Mouse (Mus musculus) liver, embryonic 15.5 days (tissue): ENCODE measurements around the gene Arglu1. TPM values are rescaled to one million over a fixed set of nuclear protein-coding genes. Genes with fewer than 3 reads are reported as not detected.

Experiments used
- ATAC-seq: fragments of 200-750 bp; cut with Nextera tagmentation; 2 replicates; pipeline ENCODE4 v1.8.0; 2017; ENCODE audit warnings: moderate number of reproducible peaks, mild to moderate bottlenecking, moderate library complexity; ENCODE audit not compliant: insufficient read depth
- H3K27ac ChIP-seq: fragments of 300-500 bp; sonication (generic); replicated peaks from 2 replicates; pipeline ENCODE4 v1.5.1; 2015; ENCODE audit warnings: mild to moderate bottlenecking, inconsistent platforms
- H3K27me3 ChIP-seq: fragments of 300-500 bp; sonication (generic); 2 replicates; pipeline ENCODE4 v1.6.1; 2015; ENCODE audit warnings: mild to moderate bottlenecking, inconsistent platforms
- H3K36me3 ChIP-seq: fragments of 300-500 bp; sonication (generic); replicated peaks from 2 replicates; pipeline ENCODE4 v1.6.1; 2015; ENCODE audit warnings: moderate library complexity, mild to moderate bottlenecking, inconsistent platforms
- H3K4me1 ChIP-seq: fragments of 300-500 bp; sonication (generic); replicated peaks from 2 replicates; pipeline ENCODE4 v1.6.1; 2015; ENCODE audit warnings: inconsistent platforms
- H3K4me2 ChIP-seq: fragments of 300-500 bp; sonication (generic); 2 replicates; pipeline ENCODE4 v1.6.1; 2015; ENCODE audit warnings: moderate library complexity, mild to moderate bottlenecking, inconsistent platforms
- H3K4me3 ChIP-seq: fragments of 300-500 bp; sonication (generic); replicated peaks from 2 replicates; pipeline ENCODE4 v1.5.1; 2015; ENCODE audit warnings: mild to moderate bottlenecking, inconsistent platforms
- H3K9ac ChIP-seq: fragments of 300-500 bp; sonication (generic); 2 replicates; pipeline ENCODE4 v1.6.1; 2015; ENCODE audit warnings: moderate library complexity, mild to moderate bottlenecking, inconsistent platforms
- H3K9me3 ChIP-seq: fragments of 300-500 bp; sonication (generic); replicated peaks from 2 replicates; pipeline ENCODE4 v1.6.1; 2016; ENCODE audit warnings: inconsistent platforms
- WGBS: fragments of 180-500 bp; shearing (Covaris S2); methylation state at CpG from one replicate; pipeline ENCODE4 v1.1.7; 2015; ENCODE audit warnings: mixed read lengths; ENCODE audit not compliant: insufficient replicate concordance; 5-methylcytosine and 5-hydroxymethylcytosine counted together
- polyA plus RNA-seq: library from polyadenylated mRNA; unstranded; fragments of >200 nt; fragmentation: Nextera tagmentation; extraction: Ambion mirVana; gene quantifications from 2 replicates; pipeline ENCODE4 v1.2.1, GENCODE M21; 2015

Arglu1 gene
- 31.8 and 34.6 TPM in 2 replicates for polyA plus RNA-seq

DNA sequence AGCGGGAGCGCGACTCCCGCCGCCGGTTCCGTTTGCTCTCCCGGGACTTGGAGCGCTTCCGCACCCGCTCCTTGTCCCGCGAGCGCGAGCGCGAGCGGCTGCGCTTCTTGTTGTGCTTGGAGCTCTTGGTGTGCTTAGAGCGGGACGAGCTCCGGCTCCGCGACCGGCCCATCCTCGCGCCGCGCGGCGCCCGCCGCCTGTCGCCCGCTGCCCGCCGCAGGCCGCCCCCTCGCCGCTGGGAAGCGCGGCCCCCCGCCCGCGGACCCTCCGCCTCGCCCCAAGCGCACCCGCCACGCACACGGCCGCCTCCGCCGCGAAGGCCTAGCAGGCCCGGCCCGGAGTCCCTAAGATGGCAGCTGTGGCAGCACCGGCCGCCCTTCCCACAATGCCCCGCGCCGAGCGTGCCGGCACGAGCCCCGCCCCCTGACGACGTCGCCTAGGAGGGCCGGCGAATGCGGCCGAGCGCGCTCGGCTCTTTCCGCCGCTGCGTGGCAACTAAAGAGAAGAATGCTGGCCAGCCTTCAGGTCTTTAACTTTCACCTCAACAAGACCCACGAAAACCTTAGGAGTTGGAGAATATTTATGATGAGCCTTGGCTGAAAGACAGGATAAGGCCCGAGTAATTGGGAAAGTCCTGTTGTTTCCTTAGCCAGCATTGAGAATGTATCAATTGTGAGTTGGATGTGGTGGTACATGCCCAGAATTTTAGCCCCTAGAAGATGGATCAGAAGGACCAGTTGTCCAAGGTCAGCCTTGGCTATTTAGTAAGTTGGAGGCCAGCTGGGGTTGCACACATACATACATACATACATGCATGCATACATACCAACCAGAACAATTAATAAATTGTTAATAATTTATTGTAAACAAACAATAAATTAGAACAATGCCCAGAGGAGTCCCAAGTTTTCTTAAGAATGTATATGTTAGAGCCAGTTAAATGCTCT, at the start of gene Arglu1:
Arglu1 (minus strand) TSS at position 376 of the 947 bp plus-strand sequence.
- WGBS = 0% methylated on average over 80 of the region's 81 CpGs

DNA sequence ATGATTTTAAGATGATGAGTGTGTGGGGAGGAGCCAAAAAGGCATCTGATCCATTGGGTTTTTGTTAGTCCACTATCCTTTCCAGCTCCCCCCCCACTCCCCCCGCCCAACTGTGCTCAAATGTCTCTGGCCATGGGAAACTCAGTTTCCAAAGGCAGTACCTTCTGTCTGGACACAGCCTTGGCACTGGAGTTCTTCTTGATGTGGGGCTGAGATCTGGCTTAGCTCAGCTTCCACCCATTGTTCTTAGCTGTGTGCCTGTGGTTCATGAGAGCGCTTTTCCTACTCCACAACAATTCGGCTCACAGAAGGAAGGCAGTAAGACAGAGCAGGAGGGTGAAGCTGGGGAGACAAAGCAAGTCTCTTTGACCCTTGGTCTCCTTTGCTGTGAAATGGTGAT, 47.0 kb upstream of the Arglu1 start:
- Histone ChIP-seq H3K4me2 (no peak overlapping the region), H3K27me3 (no peaks in the 10 kb centered on the region), H3K4me3 (no peak overlapping the region), H3K27ac (no peak overlapping the region), H3K9me3 (no peaks in the 10 kb centered on the region), H3K36me3 (no peaks in the 10 kb centered on the region), H3K4me1 (no peaks in the 10 kb centered on the region), H3K9ac (no peak overlapping the region)
- WGBS = 39% methylated on average over 3 of the region's 3 CpGs
- ATAC-seq = no peak

More for the DNA sequence above, at the start of gene Arglu1:
- Histone ChIP-seq H3K36me3 (no peaks in the 10 kb centered on the region), H3K9me3 (no peaks in the 10 kb centered on the region), H3K4me2 (peak within 1 kb of the TSS; percentile 88), H3K27me3 (no peaks in the 10 kb centered on the region), H3K9ac (peak within 1 kb of the TSS; percentile 98), H3K4me1 (peaks cover 42% of the 10 kb centered on the region), H3K4me3 (peak within 1 kb of the TSS; percentile 89), H3K27ac (peak within 1 kb of the TSS; percentile 89)
- peak; percentile 92 for ATAC-seq

DNA sequence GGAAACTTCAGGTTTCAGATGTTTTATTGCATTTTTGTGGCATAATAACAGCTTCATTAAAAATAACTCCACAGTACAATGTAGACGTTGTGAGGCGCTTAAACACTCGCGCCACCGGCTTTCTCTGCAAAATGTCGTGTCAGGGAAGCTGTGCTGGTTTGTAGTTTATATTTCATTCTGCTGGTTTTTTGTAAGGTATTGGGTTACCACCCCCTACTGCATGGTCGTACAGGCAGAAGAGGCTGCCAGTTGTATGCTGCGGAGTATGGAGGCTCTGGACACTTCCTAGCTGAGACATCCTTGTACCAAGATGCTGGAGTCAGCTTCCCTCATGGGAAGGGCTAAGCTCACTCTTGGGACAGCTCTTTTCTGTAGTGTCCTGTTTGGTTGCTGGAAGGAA, 46.5 kb upstream of the Arglu1 start:
- WGBS = 72% methylated on average over 8 of the region's 8 CpGs
- H3K4me3 ChIP-seq = no peak overlapping the region
- no peak overlapping the region for H3K4me2 ChIP-seq

DNA sequence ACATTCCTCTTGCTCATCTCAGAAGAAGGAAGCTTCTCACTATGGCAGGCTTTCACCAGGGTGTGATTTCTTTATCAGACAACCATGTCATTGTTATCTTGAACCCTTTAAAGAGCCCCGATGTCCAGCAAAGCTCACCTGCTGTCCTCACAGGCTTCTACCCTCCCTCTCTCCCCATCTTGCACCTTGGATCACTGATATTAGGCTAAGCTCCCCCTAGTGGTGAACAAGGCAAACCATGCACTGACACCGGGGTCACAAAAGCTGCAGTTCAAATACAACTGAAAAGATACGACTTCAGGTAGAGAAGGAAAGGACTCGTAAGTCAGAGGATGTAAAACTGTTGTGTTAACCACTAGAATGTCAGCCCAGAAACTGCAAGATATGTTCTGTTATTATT, 43.5 kb upstream of the Arglu1 start:
- Histone ChIP-seq H3K36me3 (no peaks in the 10 kb centered on the region), H3K4me1 (no peaks in the 10 kb centered on the region), H3K27ac (no peak overlapping the region), H3K9me3 (no peaks in the 10 kb centered on the region), H3K9ac (no peak overlapping the region), H3K27me3 (no peaks in the 10 kb centered on the region), H3K4me2 (no peak overlapping the region), H3K4me3 (no peak overlapping the region)
- no peak for ATAC-seq
- WGBS = 26% methylated on average over 4 of the region's 4 CpGs

More for the DNA sequence above, 46.5 kb upstream of the Arglu1 start:
- no peak for ATAC-seq
- H3K9ac ChIP-seq = no peak overlapping the region
- H3K27ac ChIP-seq = no peak overlapping the region
- no peaks in the 10 kb centered on the region for H3K36me3 ChIP-seq
- no peaks in the 10 kb centered on the region for H3K4me1 ChIP-seq
- H3K27me3 ChIP-seq = no peaks in the 10 kb centered on the region
- H3K9me3 ChIP-seq = no peaks in the 10 kb centered on the region

DNA sequence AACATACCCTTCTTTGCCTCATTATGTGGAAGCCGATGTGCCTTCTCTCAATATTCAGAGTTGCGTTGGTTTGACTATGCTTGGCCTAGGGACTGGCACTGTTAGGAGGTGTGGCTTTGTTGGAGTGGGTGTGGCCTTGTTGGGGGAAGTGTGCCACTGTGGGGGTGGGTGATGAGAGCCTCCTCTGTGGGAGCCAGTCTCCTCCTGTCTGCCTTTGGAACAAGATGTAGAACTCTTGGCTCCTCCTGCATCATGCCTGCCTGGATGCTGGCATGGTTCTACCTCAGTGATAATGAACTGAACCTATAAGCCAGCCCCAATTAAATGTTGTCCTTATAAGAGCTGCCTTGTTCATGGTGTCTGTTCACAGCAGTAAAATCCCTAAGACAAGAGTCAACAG, 38.3 kb upstream of the Arglu1 start:
- Histone ChIP-seq H3K9me3 (no peaks in the 10 kb centered on the region), H3K27me3 (no peaks in the 10 kb centered on the region), H3K4me2 (no peak overlapping the region), H3K4me1 (no peaks in the 10 kb centered on the region), H3K27ac (no peak overlapping the region), H3K4me3 (no peak overlapping the region), H3K36me3 (no peaks in the 10 kb centered on the region), H3K9ac (no peak overlapping the region)
- no peak for ATAC-seq
- WGBS = 78% methylated on average over 2 of the region's 2 CpGs

DNA sequence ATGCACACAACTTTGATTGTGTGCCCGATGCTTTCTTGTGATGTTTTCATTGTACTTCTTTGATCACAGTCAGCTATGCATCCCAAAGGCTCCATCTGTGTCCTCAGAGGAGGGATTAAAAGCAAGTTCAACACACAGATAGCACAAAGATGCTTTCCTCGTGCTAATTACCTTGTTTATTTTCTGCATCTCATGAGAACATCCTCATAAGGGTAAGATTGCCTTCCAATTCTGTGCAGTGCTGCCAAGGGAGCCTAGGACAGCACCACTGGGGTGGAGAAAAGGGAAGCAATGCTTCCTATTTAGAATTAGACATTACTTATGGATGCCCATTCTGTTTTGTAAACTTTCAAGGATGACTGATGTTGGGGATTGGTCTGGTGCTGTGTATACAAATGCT, 36.2 kb upstream of the Arglu1 start:
- H3K9me3 ChIP-seq = no peaks in the 10 kb centered on the region
- H3K4me3 ChIP-seq = no peak overlapping the region
- H3K27ac ChIP-seq = no peak overlapping the region
- no peaks in the 10 kb centered on the region for H3K36me3 ChIP-seq
- H3K4me1 ChIP-seq = no peaks in the 10 kb centered on the region
- no peak overlapping the region for H3K9ac ChIP-seq
- no peak for ATAC-seq
- 46% methylated on average over 2 of the region's 2 CpGs for WGBS
- H3K27me3 ChIP-seq = no peaks in the 10 kb centered on the region
- H3K4me2 ChIP-seq = no peak overlapping the region

DNA sequence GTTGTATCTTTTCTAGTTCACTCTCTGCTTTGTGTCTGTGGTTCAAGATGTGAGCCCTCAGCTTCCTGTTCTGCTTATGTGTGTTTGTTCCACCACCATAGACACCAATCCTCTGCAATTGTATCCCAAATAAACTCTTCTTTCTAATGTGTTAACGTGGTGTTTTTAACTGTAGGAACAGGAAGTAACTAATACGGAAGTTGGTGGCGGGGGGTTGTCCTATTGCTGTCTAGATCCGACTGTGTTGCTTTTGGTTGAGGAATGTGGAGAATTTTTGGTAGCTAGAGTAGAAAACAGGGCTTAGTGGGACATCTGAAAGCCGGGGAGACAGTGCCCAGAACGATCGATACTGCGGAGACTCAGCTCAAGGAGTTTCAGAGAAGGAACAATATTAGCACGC, 14.5 kb upstream of the Arglu1 start:
- no peak for ATAC-seq
- H3K9ac ChIP-seq = no peak overlapping the region
- no peaks in the 10 kb centered on the region for H3K4me1 ChIP-seq
- no peaks in the 10 kb centered on the region for H3K36me3 ChIP-seq
- no peaks in the 10 kb centered on the region for H3K27me3 ChIP-seq
- no peak overlapping the region for H3K4me3 ChIP-seq
- 48% methylated on average over 9 of the region's 9 CpGs for WGBS
- H3K27ac ChIP-seq = no peak overlapping the region
- H3K9me3 ChIP-seq = no peaks in the 10 kb centered on the region
- H3K4me2 ChIP-seq = no peak overlapping the region

DNA sequence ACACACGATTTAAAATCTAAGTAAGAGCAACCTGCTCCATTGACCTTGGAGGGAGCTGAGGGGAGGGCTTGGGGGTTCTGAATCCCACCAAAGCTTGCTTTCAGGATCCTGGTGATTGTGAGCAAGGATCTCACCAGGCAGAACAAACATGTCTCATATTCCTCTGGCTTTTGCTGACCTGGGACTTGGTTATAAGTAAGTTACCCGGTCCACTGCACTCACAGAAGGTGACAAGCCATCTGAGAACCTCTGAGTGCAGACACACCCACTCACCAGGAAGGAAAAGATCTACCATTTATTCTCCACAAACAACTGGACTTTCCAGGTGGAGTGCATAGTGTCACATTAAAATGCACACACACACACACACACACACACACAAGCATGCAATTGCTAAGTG, 13.3 kb upstream of the Arglu1 start:
- WGBS = 55% methylated on average over 2 of the region's 2 CpGs
- H3K9ac ChIP-seq = no peak overlapping the region
- no peaks in the 10 kb centered on the region for H3K27me3 ChIP-seq
- H3K4me2 ChIP-seq = no peak overlapping the region
- H3K4me1 ChIP-seq = no peaks in the 10 kb centered on the region
- no peak for ATAC-seq
- no peak overlapping the region for H3K27ac ChIP-seq
- no peak overlapping the region for H3K4me3 ChIP-seq
- no peaks in the 10 kb centered on the region for H3K36me3 ChIP-seq
- H3K9me3 ChIP-seq = no peaks in the 10 kb centered on the region

DNA sequence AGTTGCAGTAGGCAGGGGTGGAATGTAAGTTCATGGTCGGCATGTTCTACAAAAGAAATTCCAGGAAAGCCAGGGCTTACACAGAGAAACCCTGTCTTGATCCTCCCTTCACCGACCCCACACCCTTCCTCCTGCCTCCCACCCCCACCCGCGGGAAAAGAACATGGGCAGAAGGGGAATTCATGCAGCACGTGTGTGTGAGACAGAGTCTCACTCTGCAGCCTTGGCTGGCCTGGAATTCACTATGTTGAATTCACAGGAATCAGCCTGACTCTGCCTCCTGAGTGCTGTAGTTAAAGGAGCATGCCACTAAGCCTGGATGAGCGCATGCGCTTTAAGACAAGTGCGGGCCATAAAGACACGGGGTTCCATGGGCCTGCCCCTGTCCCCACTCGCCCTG, 10.5 kb upstream of the Arglu1 start:
- H3K4me1 ChIP-seq = no peaks in the 10 kb centered on the region
- no peaks in the 10 kb centered on the region for H3K9me3 ChIP-seq
- WGBS = 75% methylated on average over 10 of the region's 10 CpGs
- ATAC-seq = no peak
- no peak overlapping the region for H3K27ac ChIP-seq
- no peak overlapping the region for H3K4me3 ChIP-seq
- no peaks in the 10 kb centered on the region for H3K27me3 ChIP-seq
- no peaks in the 10 kb centered on the region for H3K36me3 ChIP-seq
- no peak overlapping the region for H3K9ac ChIP-seq
- H3K4me2 ChIP-seq = no peak overlapping the region

DNA sequence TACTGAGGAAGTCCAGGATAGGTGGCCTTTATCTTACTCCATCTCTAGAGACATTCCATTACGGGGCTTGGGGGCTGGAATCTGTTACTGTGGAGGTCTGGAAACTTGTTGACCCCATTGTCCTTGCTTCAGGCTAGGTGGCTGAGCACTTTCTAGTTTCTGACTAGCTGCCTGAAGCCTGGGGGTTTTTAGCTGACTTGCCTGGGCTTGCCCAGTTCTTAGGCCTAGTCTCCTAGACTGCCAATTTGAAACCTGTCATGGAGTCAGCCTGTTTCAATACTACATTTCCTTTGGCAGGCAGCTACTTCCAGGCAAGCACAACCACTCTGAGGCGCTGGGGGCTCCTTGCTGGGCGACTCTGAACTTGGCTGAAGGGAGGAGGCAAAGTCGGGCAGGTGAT, 9.9 kb upstream of the Arglu1 start:
- ATAC-seq = no peak
- no peak overlapping the region for H3K4me2 ChIP-seq
- H3K36me3 ChIP-seq = no peaks in the 10 kb centered on the region
- no peak overlapping the region for H3K4me3 ChIP-seq
- no peaks in the 10 kb centered on the region for H3K9me3 ChIP-seq
- no peak overlapping the region for H3K9ac ChIP-seq
- H3K4me1 ChIP-seq = no peaks in the 10 kb centered on the region
- H3K27ac ChIP-seq = no peak overlapping the region
- WGBS = 69% methylated on average over 4 of the region's 4 CpGs
- no peaks in the 10 kb centered on the region for H3K27me3 ChIP-seq

DNA sequence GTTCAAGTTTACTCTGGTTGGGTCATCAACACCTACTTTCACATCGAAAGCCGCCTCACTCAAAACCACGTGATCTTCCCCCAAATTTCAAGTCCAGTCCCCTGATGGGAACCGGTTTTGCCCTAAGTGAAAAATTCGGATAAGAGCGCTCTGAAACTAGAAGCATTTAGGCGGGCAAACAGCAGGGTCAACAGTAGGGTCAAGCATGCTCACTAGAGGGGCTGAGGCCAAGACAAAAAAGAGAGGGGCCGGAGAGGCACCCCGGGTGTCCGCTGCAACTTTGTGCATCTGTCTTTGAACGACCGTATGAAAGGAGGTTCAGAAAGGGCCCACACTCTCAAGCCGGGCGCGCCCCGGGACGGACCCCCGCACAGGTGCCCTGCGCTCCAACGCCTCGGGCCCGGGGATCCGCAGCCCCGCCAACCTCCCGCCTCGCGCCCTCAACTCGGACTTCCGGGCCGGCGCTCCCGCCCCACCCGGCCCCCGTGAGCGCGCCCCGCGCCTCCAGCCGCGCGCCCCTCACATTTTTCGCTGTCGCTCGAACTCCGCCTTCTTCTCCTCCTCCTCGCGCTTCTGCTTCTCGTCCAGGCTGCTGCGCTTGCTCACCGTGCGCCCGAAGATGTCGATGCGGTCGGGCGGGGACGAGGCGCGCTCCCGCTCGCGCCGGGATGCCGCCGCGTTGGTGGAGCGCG, 721 bp downstream of the Arglu1 start:
- Histone ChIP-seq H3K9ac (peak overlapping the region; percentile 98), H3K4me1 (peaks cover 44% of the 10 kb centered on the region), H3K27me3 (no peaks in the 10 kb centered on the region), H3K27ac (peak overlapping the region; percentile 89), H3K36me3 (no peaks in the 10 kb centered on the region), H3K9me3 (no peaks in the 10 kb centered on the region), H3K4me3 (peak overlapping the region; percentile 89), H3K4me2 (peak overlapping the region; percentile 88)
- under 1% methylated on average over 61 of the region's 68 CpGs for WGBS
- ATAC-seq = peak; percentile 74
